Mouse (Mus musculus): ENCODE data around the gene Ankrd33b. TPM values are rescaled to one million over a fixed set of nuclear protein-coding genes. Genes with fewer than 3 reads are reported as not detected.

Ankrd33b gene
- polyA plus RNA-seq, 1 experiment, result 7.6 TPM

DNA sequence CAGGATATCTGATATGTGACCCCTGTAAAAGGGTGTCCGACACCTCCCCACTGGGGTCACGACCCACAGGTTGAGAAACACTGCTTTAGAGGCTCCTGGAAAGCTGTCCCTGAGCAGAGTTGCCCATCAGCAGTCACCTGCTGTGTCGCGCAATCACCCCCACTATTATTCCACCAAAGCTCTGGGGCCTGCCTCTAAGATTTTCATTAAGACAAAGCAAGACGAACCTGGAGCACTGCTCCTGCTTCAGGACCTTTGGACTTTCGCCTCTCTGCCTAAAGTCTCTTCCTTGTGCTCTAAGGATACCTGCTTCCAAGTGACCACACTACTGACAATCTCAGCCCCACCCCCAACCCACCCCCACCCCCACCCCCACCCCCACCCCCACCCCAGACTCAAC lies 3.1 kb downstream of the Ankrd33b start:
- TF ChIP-seq CTCF (IDR thresholded peaks at IDR 0.05; ENCODE audit: borderline replicate concordance, control insufficient read depth, extremely low read depth, insufficient read depth, low read length, poor library complexity), result no peak
- TF ChIP-seq POLR2A (IDR thresholded peaks at IDR 0.05; ENCODE audit: control insufficient read depth, extremely low read depth, insufficient read depth, low read length, poor library complexity), result no peak
- Histone ChIP-seq H3K4me3 (ENCODE audit: control insufficient read depth, insufficient read depth, low read length) (no peak overlapping the region), H3K4me1 (replicated peaks; ENCODE audit: control insufficient read depth, insufficient read depth, low read length) (no peaks in the 10 kb centered on the region), H3K36me3 (ENCODE audit: control insufficient read depth, insufficient read depth, low read length) (no peaks in the 10 kb centered on the region), H3K27me3 (ENCODE audit: control insufficient read depth, insufficient read depth, low read length) (peaks cover 16% of the 10 kb centered on the region; the same call in 1 of the 2 replicates), H3K27ac (ENCODE audit: control insufficient read depth, insufficient read depth, low read length) (no peak overlapping the region)
- DNase-seq, result no peak
- WGBS, result 95% methylated on average over 6 of the region's 6 CpGs

GRCm38 (mm10) chr15:31363981-31364361 lies 3.6 kb downstream of the Ankrd33b start:
- DNase-seq, result no peak
- WGBS, result 78% methylated on average over 8 of the region's 8 CpGs

DNA sequence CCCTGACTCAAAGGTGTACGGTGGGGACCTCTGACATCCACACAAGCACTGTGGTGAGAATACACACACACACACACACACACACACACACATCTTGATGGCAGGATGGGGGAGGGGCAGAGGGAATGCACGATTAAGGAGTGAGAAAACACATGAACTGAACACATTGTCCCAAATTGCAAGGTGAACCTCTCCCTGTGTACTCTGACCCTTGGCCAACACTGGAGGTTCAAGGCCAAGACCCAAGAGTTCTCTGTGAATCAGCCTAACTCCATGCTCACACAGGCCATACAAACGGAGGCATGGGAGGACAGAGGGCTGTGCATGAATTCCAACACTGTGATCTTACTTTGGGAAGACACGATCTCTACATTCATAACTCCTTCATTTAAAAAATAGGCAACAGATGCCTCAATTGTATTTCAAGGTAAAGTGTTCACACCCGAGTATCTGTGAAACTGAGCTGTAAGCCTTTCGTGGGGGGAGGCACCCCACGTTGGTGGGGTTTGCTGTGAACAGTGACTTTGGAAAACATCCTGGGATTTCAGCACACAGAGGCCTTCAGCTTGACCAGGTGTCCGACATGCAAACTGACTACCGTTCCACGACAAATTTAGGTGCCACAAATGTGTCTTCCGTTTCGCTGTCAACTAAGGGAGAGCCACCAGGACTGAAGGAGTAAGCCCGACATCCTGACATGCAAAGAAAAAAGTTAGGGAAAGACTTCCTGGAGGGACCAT lies 4.1 kb downstream of the Ankrd33b start:
- DNase-seq, result no peak
- 93% methylated on average over 13 of the region's 13 CpGs for WGBS
- Histone ChIP-seq H3K27ac (ENCODE audit: control insufficient read depth, insufficient read depth, low read length) (no peak overlapping the region), H3K4me1 (replicated peaks; ENCODE audit: control insufficient read depth, insufficient read depth, low read length) (no peaks in the 10 kb centered on the region), H3K36me3 (ENCODE audit: control insufficient read depth, insufficient read depth, low read length) (no peaks in the 10 kb centered on the region), H3K27me3 (ENCODE audit: control insufficient read depth, insufficient read depth, low read length) (peaks cover 16% of the 10 kb centered on the region; the same call in 1 of the 2 replicates), H3K4me3 (ENCODE audit: control insufficient read depth, insufficient read depth, low read length) (no peak overlapping the region)
- TF ChIP-seq POLR2A (IDR thresholded peaks at IDR 0.05; ENCODE audit: control insufficient read depth, extremely low read depth, insufficient read depth, low read length, poor library complexity), result no peak
- TF ChIP-seq CTCF (IDR thresholded peaks at IDR 0.05; ENCODE audit: borderline replicate concordance, control insufficient read depth, extremely low read depth, insufficient read depth, low read length, poor library complexity), result no peak

More at GRCm38 (mm10) chr15:31363981-31364361, 3.6 kb downstream of the Ankrd33b start:
- Histone ChIP-seq H3K4me1 (replicated peaks; ENCODE audit: control insufficient read depth, insufficient read depth, low read length) (no peaks in the 10 kb centered on the region), H3K27me3 (ENCODE audit: control insufficient read depth, insufficient read depth, low read length) (peaks cover 16% of the 10 kb centered on the region; the same call in 1 of the 2 replicates), H3K27ac (ENCODE audit: control insufficient read depth, insufficient read depth, low read length) (no peak overlapping the region), H3K4me3 (ENCODE audit: control insufficient read depth, insufficient read depth, low read length) (no peak overlapping the region), H3K36me3 (ENCODE audit: control insufficient read depth, insufficient read depth, low read length) (no peaks in the 10 kb centered on the region)
- TF ChIP-seq POLR2A (IDR thresholded peaks at IDR 0.05; ENCODE audit: control insufficient read depth, extremely low read depth, insufficient read depth, low read length, poor library complexity) (no peak), CTCF (IDR thresholded peaks at IDR 0.05; ENCODE audit: borderline replicate concordance, control insufficient read depth, extremely low read depth, insufficient read depth, low read length, poor library complexity) (no peak)

DNA sequence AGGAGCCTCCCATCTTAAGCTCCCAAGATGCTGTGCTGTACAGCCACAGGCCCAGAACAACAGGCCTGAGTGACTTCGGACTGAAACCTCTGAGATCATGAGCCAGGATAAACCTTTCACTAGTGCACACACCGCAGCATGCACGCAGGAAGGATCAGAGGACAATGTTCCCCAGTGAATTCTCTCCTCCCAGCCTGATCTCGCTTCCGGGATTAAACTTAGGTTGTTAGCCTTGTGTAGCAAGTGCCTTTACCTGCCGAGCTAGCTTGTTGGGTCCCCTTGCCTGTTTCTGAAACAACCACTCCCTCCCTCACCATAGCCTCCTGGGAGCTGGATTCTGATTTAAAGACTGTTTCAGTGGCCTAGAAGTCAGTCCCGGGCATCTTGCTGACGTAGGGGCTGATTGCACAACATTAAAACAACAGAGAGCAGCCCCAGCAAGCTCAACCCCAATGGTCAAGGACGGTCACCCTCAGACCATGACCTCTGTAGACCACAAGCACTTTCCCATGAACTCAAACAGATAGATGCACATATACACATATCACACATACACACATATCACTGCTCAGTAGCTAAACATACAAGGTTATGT lies 6.2 kb downstream of the Ankrd33b start:
- TF ChIP-seq CTCF (IDR thresholded peaks at IDR 0.05; ENCODE audit: borderline replicate concordance, control insufficient read depth, extremely low read depth, insufficient read depth, low read length, poor library complexity) (no peak), POLR2A (IDR thresholded peaks at IDR 0.05; ENCODE audit: control insufficient read depth, extremely low read depth, insufficient read depth, low read length, poor library complexity) (no peak)
- no peaks in the 10 kb centered on the region for H3K4me1 ChIP-seq (replicated peaks; ENCODE audit: control insufficient read depth, insufficient read depth, low read length)
- no peaks in the 10 kb centered on the region; the same call in 1 of the 2 replicates for H3K27me3 ChIP-seq (ENCODE audit: control insufficient read depth, insufficient read depth, low read length)
- H3K36me3 ChIP-seq (ENCODE audit: control insufficient read depth, insufficient read depth, low read length), result no peaks in the 10 kb centered on the region
- WGBS, result 94% methylated on average over 9 of the region's 9 CpGs
- no peak for DNase-seq
- H3K4me3 ChIP-seq (ENCODE audit: control insufficient read depth, insufficient read depth, low read length), result no peak overlapping the region
- no peak overlapping the region for H3K27ac ChIP-seq (ENCODE audit: control insufficient read depth, insufficient read depth, low read length)

GRCm38 (mm10) chr15:31360593-31360992 lies 6.9 kb downstream of the Ankrd33b start:
- TF ChIP-seq POLR2A (IDR thresholded peaks at IDR 0.05; ENCODE audit: control insufficient read depth, extremely low read depth, insufficient read depth, low read length, poor library complexity), result no peak
- no peak for TF ChIP-seq CTCF (IDR thresholded peaks at IDR 0.05; ENCODE audit: borderline replicate concordance, control insufficient read depth, extremely low read depth, insufficient read depth, low read length, poor library complexity)
- H3K27me3 ChIP-seq (ENCODE audit: control insufficient read depth, insufficient read depth, low read length), result no peaks in the 10 kb centered on the region; the same call in 1 of the 2 replicates
- WGBS, result 87% methylated on average over 6 of the region's 6 CpGs
- no peaks in the 10 kb centered on the region for H3K36me3 ChIP-seq (ENCODE audit: control insufficient read depth, insufficient read depth, low read length)
- no peak overlapping the region for H3K27ac ChIP-seq (ENCODE audit: control insufficient read depth, insufficient read depth, low read length)
- DNase-seq, result no peak
- H3K4me3 ChIP-seq (ENCODE audit: control insufficient read depth, insufficient read depth, low read length), result no peak overlapping the region
- no peaks in the 10 kb centered on the region for H3K4me1 ChIP-seq (replicated peaks; ENCODE audit: control insufficient read depth, insufficient read depth, low read length)

DNA sequence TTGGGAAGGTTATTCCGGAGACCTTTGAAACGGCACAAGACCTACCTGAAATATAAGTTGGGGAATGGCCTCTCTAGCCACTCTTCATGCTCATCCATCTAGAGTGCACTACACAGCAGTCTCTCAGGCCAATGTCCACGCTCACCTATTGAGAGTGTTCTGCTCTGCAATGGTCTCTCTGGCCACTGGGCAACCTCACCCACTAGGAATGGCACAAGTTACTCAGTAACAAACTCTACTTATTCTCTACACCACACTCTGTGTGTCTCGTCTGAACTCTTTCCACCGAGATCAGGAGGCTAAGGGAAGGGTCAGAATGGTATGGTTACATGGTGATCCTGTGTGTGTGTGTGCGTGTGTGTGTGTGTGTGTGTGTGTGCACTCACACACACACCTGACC lies 7.7 kb downstream of the Ankrd33b start:
- H3K27ac ChIP-seq (ENCODE audit: control insufficient read depth, insufficient read depth, low read length), result no peak overlapping the region
- DNase-seq, result no peak
- 92% methylated on average over 6 of the region's 6 CpGs for WGBS
- no peaks in the 10 kb centered on the region for H3K4me1 ChIP-seq (replicated peaks; ENCODE audit: control insufficient read depth, insufficient read depth, low read length)
- TF ChIP-seq POLR2A (IDR thresholded peaks at IDR 0.05; ENCODE audit: control insufficient read depth, extremely low read depth, insufficient read depth, low read length, poor library complexity), result no peak
- no peak for TF ChIP-seq CTCF (IDR thresholded peaks at IDR 0.05; ENCODE audit: borderline replicate concordance, control insufficient read depth, extremely low read depth, insufficient read depth, low read length, poor library complexity)
- H3K36me3 ChIP-seq (ENCODE audit: control insufficient read depth, insufficient read depth, low read length), result no peaks in the 10 kb centered on the region
- no peak overlapping the region for H3K4me3 ChIP-seq (ENCODE audit: control insufficient read depth, insufficient read depth, low read length)
- H3K27me3 ChIP-seq (ENCODE audit: control insufficient read depth, insufficient read depth, low read length), result no peaks in the 10 kb centered on the region; the same call in 1 of the 2 replicates
